Mouse (Mus musculus): ENCODE measurements at regions not wholly inside any gene's neighbourhood (a gene's known extent, or its start where the extent isn't known, plus 50 kb on each side); places are given as distances from the start of the nearest gene placed in this dataset.

DNA sequence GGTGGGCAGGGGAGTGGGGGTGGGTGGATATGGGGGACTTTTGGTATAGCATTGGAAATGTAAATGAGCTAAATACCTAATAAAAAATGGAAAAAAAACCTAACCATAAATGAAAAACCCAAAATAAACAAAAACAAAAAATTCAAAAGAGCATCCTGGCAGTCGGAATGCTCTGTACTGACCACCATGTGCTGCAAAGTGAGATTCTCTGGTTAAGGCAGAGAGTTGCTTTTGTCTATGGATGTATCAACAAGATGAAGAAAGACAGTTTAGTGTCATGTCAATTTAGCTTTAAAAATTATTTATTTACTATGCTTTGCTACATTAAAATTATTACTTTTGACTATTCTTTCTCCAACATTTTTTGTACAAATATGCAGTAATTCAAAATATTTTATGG, 88.5 kb downstream of the E330014E10Rik start:
- TF ChIP-seq CTCF (IDR thresholded peaks at IDR 0.05) (no peak), EP300 (IDR thresholded peaks at IDR 0.05) (no peak)
- Histone ChIP-seq H3K9me3 (ENCODE audit: low read length) (no peaks in the 10 kb centered on the region), H3K4me2 (replicated peaks; ENCODE audit: low read depth, low read length) (no peak overlapping the region), H3K4me3 (ENCODE audit: low read depth, low read length) (no peak overlapping the region), H3K27ac (ENCODE audit: low read length) (no peak overlapping the region), H3K36me3 (ENCODE audit: insufficient read depth, low read length) (no peaks in the 10 kb centered on the region), H3K27me3 (replicated peaks; ENCODE audit: insufficient read depth, low read length) (no peaks in the 10 kb centered on the region), H3K9ac (replicated peaks; ENCODE audit: low read depth) (no peak overlapping the region), H3K4me1 (ENCODE audit: insufficient read depth, low read depth, low read length) (no peaks in the 10 kb centered on the region)
- WGBS: 74% methylated on average over 1 of the region's 1 CpGs
- DNase-seq (ENCODE audit: low spot score) (no peak), ATAC-seq (no peak)

DNA sequence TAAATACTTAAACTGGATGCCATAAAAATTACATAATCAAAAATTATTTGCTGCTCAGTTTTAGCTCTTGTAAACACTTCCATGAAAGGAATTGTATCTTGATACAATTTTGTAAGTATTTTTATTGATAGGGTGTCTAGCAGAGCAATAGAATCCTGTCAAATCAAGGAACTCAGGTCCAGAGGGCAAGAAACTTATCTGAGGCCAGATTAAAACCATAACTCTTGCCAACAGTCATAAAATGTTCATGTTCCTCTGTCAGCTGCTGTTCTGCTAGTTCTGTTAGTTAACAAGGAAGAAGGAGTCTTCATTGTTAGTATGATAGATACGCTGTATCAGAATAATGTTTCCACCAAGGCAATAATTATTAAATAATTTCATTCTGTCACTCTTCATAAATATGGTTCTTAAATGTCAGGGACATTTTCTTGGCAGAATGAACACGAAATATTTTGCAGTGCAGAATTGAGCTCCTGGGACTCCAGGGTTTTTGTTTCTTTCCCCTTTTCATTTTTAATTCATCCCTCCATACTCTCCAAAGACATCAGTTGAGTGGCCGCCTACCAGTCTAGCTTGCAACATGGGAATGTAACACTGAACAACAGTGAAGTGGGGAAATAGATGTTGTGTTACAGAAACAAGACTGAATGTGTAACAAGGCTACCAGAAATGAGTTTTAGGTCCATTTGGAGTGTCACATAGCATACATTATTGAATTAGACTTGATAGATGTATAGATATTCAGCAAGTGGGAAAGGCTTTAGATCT, 89.1 kb downstream of the E330014E10Rik start:
- no peaks in the 10 kb centered on the region for H3K36me3 ChIP-seq (ENCODE audit: insufficient read depth, low read length)
- ATAC-seq (peak; percentile 19; the same call in 1 of the 2 replicates), DNase-seq (ENCODE audit: low spot score) (peak; percentile 43)
- H3K4me3 ChIP-seq (ENCODE audit: low read depth, low read length): no peak overlapping the region
- no peaks in the 10 kb centered on the region for H3K9me3 ChIP-seq (ENCODE audit: low read length)
- WGBS: 45% methylated on average over 3 of the region's 3 CpGs
- TF ChIP-seq CTCF (IDR thresholded peaks at IDR 0.05): no peak
- no peak for TF ChIP-seq EP300 (IDR thresholded peaks at IDR 0.05)
- H3K4me1 ChIP-seq (ENCODE audit: insufficient read depth, low read depth, low read length): no peaks in the 10 kb centered on the region
- no peak overlapping the region for H3K4me2 ChIP-seq (replicated peaks; ENCODE audit: low read depth, low read length)
- H3K27me3 ChIP-seq (replicated peaks; ENCODE audit: insufficient read depth, low read length): no peaks in the 10 kb centered on the region
- H3K27ac ChIP-seq (ENCODE audit: low read length): no peak overlapping the region
- H3K9ac ChIP-seq (replicated peaks; ENCODE audit: low read depth): no peak overlapping the region

DNA sequence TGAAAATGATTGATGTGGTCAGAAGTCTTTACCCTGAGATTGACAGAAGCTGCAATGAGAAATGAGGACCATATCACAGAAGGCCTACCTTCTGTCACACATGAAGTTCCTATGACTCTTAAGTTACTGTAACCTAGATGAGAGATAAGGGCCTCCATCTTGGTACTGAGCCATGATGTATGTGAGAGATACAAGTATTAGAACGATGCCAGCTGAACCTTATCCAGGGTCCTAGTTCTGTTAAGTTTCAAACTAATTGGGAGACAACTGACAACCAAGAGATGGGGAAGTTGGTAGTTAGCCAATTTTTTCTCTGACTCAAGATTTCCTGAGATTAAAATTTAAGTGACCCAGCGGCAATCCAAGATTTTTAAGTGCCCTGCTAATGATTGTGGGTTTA, 89.7 kb downstream of the E330014E10Rik start:
- no peak for TF ChIP-seq CTCF (IDR thresholded peaks at IDR 0.05)
- TF ChIP-seq EP300 (IDR thresholded peaks at IDR 0.05): no peak
- Histone ChIP-seq H3K36me3 (ENCODE audit: insufficient read depth, low read length) (no peaks in the 10 kb centered on the region), H3K9ac (replicated peaks; ENCODE audit: low read depth) (no peak overlapping the region), H3K27ac (ENCODE audit: low read length) (no peak overlapping the region), H3K4me2 (replicated peaks; ENCODE audit: low read depth, low read length) (no peak overlapping the region), H3K9me3 (ENCODE audit: low read length) (no peaks in the 10 kb centered on the region), H3K27me3 (replicated peaks; ENCODE audit: insufficient read depth, low read length) (no peaks in the 10 kb centered on the region), H3K4me3 (ENCODE audit: low read depth, low read length) (no peak overlapping the region), H3K4me1 (ENCODE audit: insufficient read depth, low read depth, low read length) (no peaks in the 10 kb centered on the region)
- DNase-seq (ENCODE audit: low spot score) (peak; percentile 46), ATAC-seq (no peak; the same call in 1 of the 2 replicates)
- WGBS: 58% methylated on average over 2 of the region's 2 CpGs

DNA sequence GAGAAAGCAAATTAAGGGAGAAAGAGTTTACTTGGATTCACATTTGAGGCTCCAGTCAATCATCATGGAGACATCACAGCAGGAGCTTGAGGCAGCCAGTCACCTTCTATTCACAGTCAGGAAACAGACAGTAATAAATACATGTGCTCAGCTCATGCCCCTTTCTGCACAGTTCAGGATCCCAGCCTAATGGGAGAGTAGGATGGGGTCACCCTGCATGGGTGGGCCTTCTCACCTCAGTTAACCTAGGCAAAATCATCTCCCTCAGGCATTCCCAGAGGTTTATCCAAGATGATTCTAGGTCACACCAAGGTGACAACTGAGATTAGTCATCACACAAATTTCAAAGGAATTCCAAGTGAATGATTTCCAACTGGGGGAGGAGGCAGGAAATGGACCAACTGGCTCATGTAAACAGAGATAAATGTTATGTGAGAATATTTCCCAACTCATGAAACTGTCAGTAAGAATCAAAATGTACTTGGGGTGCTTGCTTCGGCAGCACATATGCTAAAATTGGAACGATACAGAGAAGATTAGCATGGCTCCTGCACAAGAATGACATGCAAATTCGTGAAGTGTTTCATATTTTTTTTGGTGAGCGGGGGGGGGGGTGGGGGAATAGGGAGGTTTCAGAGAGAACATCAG, 89.8 kb upstream of the Cxcl13 start:
- Histone ChIP-seq H3K4me2 (replicated peaks; ENCODE audit: low read depth, low read length) (no peak overlapping the region), H3K27me3 (replicated peaks; ENCODE audit: insufficient read depth, low read length) (no peaks in the 10 kb centered on the region), H3K9me3 (ENCODE audit: low read length) (no peaks in the 10 kb centered on the region), H3K9ac (replicated peaks; ENCODE audit: low read depth) (no peak overlapping the region), H3K4me1 (ENCODE audit: insufficient read depth, low read depth, low read length) (no peaks in the 10 kb centered on the region), H3K27ac (ENCODE audit: low read length) (no peak overlapping the region), H3K36me3 (ENCODE audit: insufficient read depth, low read length) (no peaks in the 10 kb centered on the region), H3K4me3 (ENCODE audit: low read depth, low read length) (no peak overlapping the region)
- 45% methylated on average over 4 of the region's 4 CpGs for WGBS
- TF ChIP-seq CTCF (IDR thresholded peaks at IDR 0.05): no peak
- peak; percentile 52; the same call in 1 of the 2 replicates for TF ChIP-seq EP300 (IDR thresholded peaks at IDR 0.05)
- ATAC-seq (peak; percentile 57), DNase-seq (ENCODE audit: low spot score) (peak; percentile 71)

DNA sequence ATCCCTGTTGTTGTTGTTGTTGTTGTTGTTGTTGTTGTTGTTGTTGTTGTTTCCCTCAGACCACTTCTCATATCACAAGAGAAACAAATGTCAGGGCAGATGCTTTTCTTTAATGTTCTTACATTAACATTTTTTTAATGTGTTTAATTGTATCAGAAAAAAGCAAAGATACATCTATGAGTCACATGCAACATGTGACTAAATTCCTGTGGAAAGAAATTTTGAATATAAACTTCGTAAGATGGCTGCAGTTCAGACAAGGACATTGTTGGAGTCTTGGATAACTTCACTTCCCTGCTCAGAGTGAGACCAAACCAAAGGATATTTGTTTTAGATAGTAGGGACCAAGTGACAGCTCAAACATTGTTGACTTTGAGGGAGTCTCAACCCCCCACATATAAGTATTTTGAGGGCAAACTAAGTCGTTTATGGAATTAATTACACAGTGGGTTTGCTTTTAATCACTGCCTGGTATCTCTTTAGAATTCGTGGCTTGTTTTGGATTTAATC, 86.4 kb upstream of the Cxcl13 start:
- H3K9ac ChIP-seq (replicated peaks; ENCODE audit: low read depth): no peak overlapping the region
- ATAC-seq (no peak), DNase-seq (ENCODE audit: low spot score) (no peak)
- no peak overlapping the region for H3K27ac ChIP-seq (ENCODE audit: low read length)
- no peak overlapping the region for H3K4me3 ChIP-seq (ENCODE audit: low read depth, low read length)
- TF ChIP-seq EP300 (IDR thresholded peaks at IDR 0.05): no peak
- H3K4me1 ChIP-seq (ENCODE audit: insufficient read depth, low read depth, low read length): no peaks in the 10 kb centered on the region
- no peak overlapping the region for H3K4me2 ChIP-seq (replicated peaks; ENCODE audit: low read depth, low read length)
- H3K36me3 ChIP-seq (ENCODE audit: insufficient read depth, low read length): no peaks in the 10 kb centered on the region
- H3K9me3 ChIP-seq (ENCODE audit: low read length): no peaks in the 10 kb centered on the region
- 36% methylated on average over 3 of the region's 3 CpGs for WGBS
- no peaks in the 10 kb centered on the region for H3K27me3 ChIP-seq (replicated peaks; ENCODE audit: insufficient read depth, low read length)

DNA sequence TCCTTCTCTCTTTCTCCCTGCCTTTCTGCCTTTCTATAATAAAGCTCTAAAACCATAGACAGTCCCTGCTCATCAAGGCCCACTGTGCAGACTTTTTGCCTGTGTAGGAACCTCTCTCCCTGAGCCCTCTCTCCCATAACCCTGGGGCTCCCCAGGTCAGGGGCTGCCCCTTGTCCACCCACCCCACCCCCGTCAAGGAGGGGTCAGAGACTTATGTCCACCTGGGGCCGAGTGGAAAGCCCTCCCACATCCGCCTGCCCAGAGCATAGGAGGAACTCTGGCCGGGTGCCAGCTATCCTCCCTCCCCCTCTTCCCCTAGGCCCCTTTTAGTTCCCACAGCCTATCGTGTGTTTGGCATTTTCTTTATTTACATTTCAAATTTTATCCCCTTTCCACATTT, 81.8 kb upstream of the Cxcl13 start:
- H3K4me1 ChIP-seq (ENCODE audit: insufficient read depth, low read depth, low read length): no peaks in the 10 kb centered on the region
- no peak for ATAC-seq
- H3K9ac ChIP-seq (replicated peaks; ENCODE audit: low read depth): no peak overlapping the region
- WGBS: 46% methylated on average over 5 of the region's 5 CpGs
- no peaks in the 10 kb centered on the region for H3K27me3 ChIP-seq (replicated peaks; ENCODE audit: insufficient read depth, low read length)
- no peak overlapping the region for H3K4me3 ChIP-seq (ENCODE audit: low read depth, low read length)
- no peaks in the 10 kb centered on the region for H3K9me3 ChIP-seq (ENCODE audit: low read length)
- no peak overlapping the region for H3K27ac ChIP-seq (ENCODE audit: low read length)
- DNase-seq (ENCODE audit: low spot score): no peak
- no peaks in the 10 kb centered on the region for H3K36me3 ChIP-seq (ENCODE audit: insufficient read depth, low read length)
- TF ChIP-seq EP300 (IDR thresholded peaks at IDR 0.05) (no peak), CTCF (IDR thresholded peaks at IDR 0.05) (no peak)
- no peak overlapping the region for H3K4me2 ChIP-seq (replicated peaks; ENCODE audit: low read depth, low read length)
